Mouse (Mus musculus) midbrain, embryonic 10.5 days (tissue): ENCODE measurements around the gene Hpse2. TPM values are rescaled to one million over a fixed set of nuclear protein-coding genes. Genes with fewer than 3 reads are reported as not detected.

Source experiments
- DNase-seq: peaks from one replicate; pipeline ENCODE4 v3.0.0-alpha.2; 2017; ENCODE audit warnings: low spot score
- H3K27ac ChIP-seq: fragments of 300-500 bp; sonication (generic); replicated peaks from 2 replicates; pipeline ENCODE4 v1.5.1; 2016; ENCODE audit warnings: mild to moderate bottlenecking
- H3K27me3 ChIP-seq: fragments of 300-500 bp; sonication (generic); 2 replicates; pipeline ENCODE4 v1.6.1; 2016; ENCODE audit warnings: low read depth, mild to moderate bottlenecking; ENCODE audit not compliant: poor library complexity, severe bottlenecking
- H3K36me3 ChIP-seq: fragments of 300-500 bp; sonication (generic); 2 replicates; pipeline ENCODE4 v1.6.1; 2016; ENCODE audit warnings: mild to moderate bottlenecking, moderate library complexity
- H3K4me1 ChIP-seq: fragments of 300-500 bp; sonication (generic); 2 replicates; pipeline ENCODE4 v1.6.1; 2016
- H3K4me3 ChIP-seq: fragments of 300-500 bp; sonication (generic); 2 replicates; pipeline ENCODE4 v1.5.1; 2016; ENCODE audit warnings: mild to moderate bottlenecking, moderate library complexity
- H3K9me3 ChIP-seq: fragments of 300-500 bp; sonication (generic); replicated peaks from 2 replicates; pipeline ENCODE4 v1.6.1; 2016; ENCODE audit warnings: mild to moderate bottlenecking
- WGBS: fragments of 180-500 bp; shearing (Covaris S2); methylation state at CpG from one replicate; pipeline ENCODE4 v1.1.7; 2016; 5-methylcytosine and 5-hydroxymethylcytosine counted together
- polyA plus RNA-seq: library from polyadenylated mRNA; unstranded; fragments of >200 nt; fragmentation: Nextera tagmentation; extraction: Ambion mirVana; gene quantifications from 2 replicates; pipeline ENCODE4 v1.2.1, GENCODE M21; 2016

The Hpse2 gene
- polyA plus RNA-seq, 1 experiment from 2014 or later = 0.39 TPM

DNA sequence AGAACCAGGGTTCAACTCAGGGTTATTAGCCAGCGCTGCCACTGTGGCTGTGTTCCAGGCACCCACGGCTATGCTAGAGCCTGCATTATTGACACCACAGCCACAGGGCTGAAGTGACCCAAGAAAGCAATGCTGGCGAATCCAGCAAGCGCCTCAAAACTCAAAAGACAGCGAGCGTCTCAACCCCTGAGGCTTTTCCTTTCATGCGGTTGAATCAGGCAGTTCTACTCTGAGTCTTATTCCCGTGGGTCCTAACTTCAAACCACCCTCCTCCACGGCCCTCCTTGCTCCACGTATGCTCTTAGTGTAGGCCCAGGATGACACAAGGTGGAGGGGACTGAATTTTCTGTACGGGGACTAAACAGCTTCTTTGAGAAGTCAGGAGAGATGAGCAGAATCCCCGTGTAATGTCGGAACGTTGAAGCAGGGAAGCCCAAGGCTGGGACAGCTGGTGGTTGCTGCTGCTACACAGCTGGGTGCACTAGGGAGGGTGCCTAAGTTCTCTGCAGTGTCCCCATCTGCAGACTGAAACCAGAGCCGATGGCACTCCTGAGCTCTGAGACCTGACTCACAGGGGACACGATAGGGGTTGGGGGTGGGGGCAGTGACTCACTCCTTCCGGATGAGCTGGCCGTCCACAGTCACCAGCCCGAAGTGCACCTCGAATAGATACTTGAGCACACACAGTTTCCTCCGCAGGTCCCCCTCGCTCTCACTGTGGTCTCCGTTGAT is 617.8 kb downstream of the Hpse2 start:
- Histone ChIP-seq H3K27ac (no peak overlapping the region), H3K4me3 (no peak overlapping the region), H3K36me3 (peaks cover 30% of the 10 kb centered on the region), H3K9me3 (no peaks in the 10 kb centered on the region), H3K27me3 (no peaks in the 10 kb centered on the region), H3K4me1 (peaks cover 8% of the 10 kb centered on the region)
- 82% methylated on average over 23 of the region's 23 CpGs for WGBS
- DNase-seq = no peak

DNA sequence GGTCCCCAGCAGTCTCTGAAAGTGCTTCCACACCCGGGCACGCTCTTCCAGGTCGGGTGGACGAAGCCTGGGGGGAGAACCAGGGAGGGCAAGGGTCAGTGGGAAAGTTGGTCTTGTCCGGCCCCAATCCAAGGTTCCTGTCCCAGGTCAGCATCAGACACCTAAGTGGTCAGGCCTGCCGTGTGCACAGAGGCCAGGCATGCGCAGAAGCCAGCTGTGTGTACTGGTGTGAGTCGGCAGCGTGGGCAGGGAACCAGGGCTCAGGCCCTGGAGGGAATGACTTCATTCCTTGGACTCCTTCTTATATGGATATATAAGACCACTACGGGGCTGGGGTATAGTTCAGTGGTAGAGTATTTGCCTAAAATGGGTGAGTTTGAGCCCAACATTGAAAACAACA is 618.5 kb downstream of the Hpse2 start:
- Histone ChIP-seq H3K27me3 (no peaks in the 10 kb centered on the region), H3K4me1 (peaks cover 8% of the 10 kb centered on the region), H3K4me3 (no peak overlapping the region), H3K27ac (no peak overlapping the region), H3K36me3 (peaks cover 31% of the 10 kb centered on the region), H3K9me3 (no peaks in the 10 kb centered on the region)
- DNase-seq = no peak
- 96% methylated on average over 10 of the region's 10 CpGs for WGBS

- 72% methylated on average over 8 of the region's 8 CpGs for WGBS
- peaks cover 31% of the 10 kb centered on the region for H3K36me3 ChIP-seq
- no peak for DNase-seq
- no peak overlapping the region for H3K4me3 ChIP-seq
- H3K9me3 ChIP-seq = no peaks in the 10 kb centered on the region
- H3K4me1 ChIP-seq = peaks cover 13% of the 10 kb centered on the region
- no peak overlapping the region for H3K27ac ChIP-seq
- H3K27me3 ChIP-seq = no peaks in the 10 kb centered on the region
These were observed 620.8 kb downstream of the Hpse2 start for GRCm38 (mm10) chr19:42767361-42767760.

GRCm38 (mm10) chr19:42764398-42764797 is 623.8 kb downstream of the Hpse2 start:
- peaks cover 19% of the 10 kb centered on the region for H3K36me3 ChIP-seq
- no peak overlapping the region for H3K4me3 ChIP-seq
- H3K27me3 ChIP-seq = no peaks in the 10 kb centered on the region
- DNase-seq = no peak
- no peaks in the 10 kb centered on the region for H3K9me3 ChIP-seq
- peaks cover 13% of the 10 kb centered on the region for H3K4me1 ChIP-seq
- H3K27ac ChIP-seq = no peak overlapping the region
- 85% methylated on average over 10 of the region's 10 CpGs for WGBS

GRCm38 (mm10) chr19:42756671-42757070 is 631.5 kb downstream of the Hpse2 start:
- H3K4me1 ChIP-seq = peaks cover 29% of the 10 kb centered on the region

GRCm38 (mm10) chr19:42755148-42755870 is 632.8 kb downstream of the Hpse2 start:
- WGBS = 84% methylated on average over 15 of the region's 15 CpGs
- Histone ChIP-seq H3K9me3 (no peaks in the 10 kb centered on the region), H3K4me3 (no peak overlapping the region), H3K27ac (peak overlapping the region; percentile 28; the same call in 1 of the 2 replicates), H3K27me3 (peaks cover 14% of the 10 kb centered on the region), H3K36me3 (no peaks in the 10 kb centered on the region), H3K4me1 (peaks cover 42% of the 10 kb centered on the region)
- DNase-seq = no peak

More at GRCm38 (mm10) chr19:42756671-42757070, 631.5 kb downstream of the Hpse2 start:
- Histone ChIP-seq H3K4me3 (no peak overlapping the region), H3K27me3 (peaks cover 10% of the 10 kb centered on the region), H3K9me3 (no peaks in the 10 kb centered on the region), H3K36me3 (0 out of 2 replicates have a peak, but pooled peaks cover 3% of the 10 kb centered on the region), H3K27ac (no peak overlapping the region)
- no peak for DNase-seq
- WGBS = 94% methylated on average over 6 of the region's 6 CpGs

- Histone ChIP-seq H3K4me1 (peaks cover 62% of the 10 kb centered on the region), H3K27ac (peak overlapping the region; percentile 84), H3K9me3 (no peaks in the 10 kb centered on the region), H3K4me3 (peak overlapping the region; percentile 54), H3K27me3 (peaks cover 18% of the 10 kb centered on the region), H3K36me3 (no peaks in the 10 kb centered on the region)
- 46% methylated on average over 11 of the region's 11 CpGs for WGBS
- no peak for DNase-seq
These were observed 634.8 kb downstream of the Hpse2 start for GRCm38 (mm10) chr19:42753141-42753917.

DNA sequence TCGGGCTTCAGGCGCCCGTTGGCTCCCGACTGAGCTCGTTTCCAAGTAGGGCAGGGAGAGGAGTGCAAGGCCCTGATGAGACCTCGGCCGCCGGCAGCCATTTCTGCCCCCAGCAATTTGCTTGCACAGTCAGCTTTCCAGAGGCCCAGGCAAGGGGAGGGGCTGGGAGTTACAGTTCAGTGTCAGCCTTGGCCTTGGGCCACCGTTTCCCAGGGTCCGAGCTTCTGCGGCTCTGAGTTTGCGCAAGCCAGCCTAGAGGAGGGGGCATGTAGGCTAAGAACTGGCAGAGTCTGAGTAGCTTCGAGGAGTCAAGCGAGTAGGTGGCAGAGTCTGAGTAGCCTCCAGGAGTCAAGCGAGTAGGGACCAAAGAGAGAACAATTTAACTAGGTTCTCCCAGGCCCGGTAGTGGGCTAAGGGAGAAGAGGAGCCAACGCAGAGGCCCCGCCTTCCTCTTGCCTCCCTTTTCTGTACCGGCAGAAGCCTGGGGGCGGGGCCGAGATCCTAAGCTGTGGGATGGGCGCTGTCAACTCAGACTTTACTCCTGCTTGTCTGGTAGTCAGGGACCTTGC is 635.7 kb downstream of the Hpse2 start, which contains the start of gene Pyroxd2:
Pyroxd2 (minus strand) TSS at position 413 of the 569 bp plus-strand sequence.
- Histone ChIP-seq H3K27me3 (peaks cover 20% of the 10 kb centered on the region), H3K9me3 (no peaks in the 10 kb centered on the region), H3K27ac (peak within 1 kb of the TSS; percentile 84), H3K4me3 (peak within 1 kb of the TSS; percentile 54), H3K36me3 (no peaks in the 10 kb centered on the region), H3K4me1 (peaks cover 63% of the 10 kb centered on the region)
- peak; percentile 76 for DNase-seq
- WGBS = 8% methylated on average over 22 of the region's 22 CpGs

DNA sequence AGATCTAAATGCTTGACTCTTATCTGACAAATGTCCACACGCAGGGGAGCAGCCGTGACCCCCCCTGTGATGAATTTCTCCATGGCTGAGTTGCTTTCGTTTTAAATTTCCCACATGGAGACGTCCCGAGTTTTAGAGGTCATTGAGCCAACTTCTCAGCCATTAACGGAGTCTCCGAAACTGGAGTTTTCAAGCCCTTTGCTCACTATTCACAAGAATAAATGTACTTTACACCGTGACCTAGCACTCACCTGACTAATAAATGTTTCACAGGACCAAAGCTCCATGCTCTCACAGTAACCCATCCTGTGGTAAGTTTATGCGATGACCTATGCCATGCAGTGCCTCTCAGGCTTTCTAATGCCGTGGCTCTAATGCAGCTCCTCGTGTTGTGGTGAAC is 638.0 kb downstream of the Hpse2 start:
- no peak for DNase-seq
- H3K9me3 ChIP-seq = no peaks in the 10 kb centered on the region
- 83% methylated on average over 11 of the region's 11 CpGs for WGBS
- no peak overlapping the region for H3K27ac ChIP-seq
- peaks cover 23% of the 10 kb centered on the region for H3K27me3 ChIP-seq
- no peak overlapping the region for H3K4me3 ChIP-seq
- H3K36me3 ChIP-seq = no peaks in the 10 kb centered on the region
- H3K4me1 ChIP-seq = peaks cover 58% of the 10 kb centered on the region

GRCm38 (mm10) chr19:42746702-42747101 is 641.5 kb downstream of the Hpse2 start:
- no peaks in the 10 kb centered on the region for H3K9me3 ChIP-seq
- no peak overlapping the region for H3K27ac ChIP-seq
- DNase-seq = no peak
- peaks cover 50% of the 10 kb centered on the region for H3K4me1 ChIP-seq
- peaks cover 13% of the 10 kb centered on the region for H3K27me3 ChIP-seq
- no peaks in the 10 kb centered on the region for H3K36me3 ChIP-seq
- no peak overlapping the region for H3K4me3 ChIP-seq
- WGBS = 94% methylated on average over 8 of the region's 8 CpGs

GRCm38 (mm10) chr19:42745869-42746224 is 642.3 kb downstream of the Hpse2 start:
- DNase-seq = no peak
- H3K4me3 ChIP-seq = no peak overlapping the region
- H3K36me3 ChIP-seq = no peaks in the 10 kb centered on the region
- 0 out of 2 replicates have a peak, but pooled peaks cover 9% of the 10 kb centered on the region for H3K27me3 ChIP-seq
- no peak overlapping the region for H3K27ac ChIP-seq
- H3K9me3 ChIP-seq = no peaks in the 10 kb centered on the region
- WGBS = 88% methylated on average over 4 of the region's 4 CpGs
- peaks cover 42% of the 10 kb centered on the region for H3K4me1 ChIP-seq

DNA sequence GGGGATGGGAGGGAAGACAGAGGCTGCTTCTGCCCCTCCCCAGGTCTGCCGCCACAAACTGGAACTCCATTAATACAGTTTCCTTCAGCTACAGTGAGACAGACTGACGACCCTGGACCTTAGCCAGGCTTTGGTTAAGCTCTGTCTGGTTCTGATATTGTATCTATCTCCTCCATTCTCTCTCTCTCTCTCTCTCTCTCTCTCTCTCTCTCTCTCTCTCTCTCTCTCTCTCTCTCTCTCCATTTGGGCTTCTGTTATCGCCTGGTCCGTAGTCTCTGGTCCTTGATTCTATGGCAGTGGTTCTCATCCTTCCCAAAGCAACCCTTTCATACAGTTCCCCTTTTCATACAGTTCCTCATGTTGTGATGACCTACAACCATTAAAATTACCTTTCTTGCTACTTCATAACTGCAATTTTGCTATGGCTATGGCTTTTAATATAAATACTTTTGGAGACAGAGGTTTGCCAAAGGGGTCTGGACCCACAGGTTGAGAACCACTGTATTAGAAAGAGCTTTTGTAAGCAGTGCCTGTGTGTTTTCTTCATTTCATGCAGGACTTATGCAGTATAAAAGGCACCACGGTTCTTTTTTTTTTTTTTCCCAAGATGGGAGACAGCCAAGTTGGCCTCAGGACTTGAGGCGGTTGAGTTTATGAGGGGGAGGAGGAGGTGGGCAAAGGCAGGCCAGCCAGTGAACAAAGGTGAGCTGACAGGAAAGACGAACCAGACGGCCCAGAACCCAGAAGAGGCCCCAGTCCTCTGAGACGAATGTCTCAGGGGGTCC is 642.9 kb downstream of the Hpse2 start:
- 83% methylated on average over 9 of the region's 9 CpGs for WGBS
- no peak overlapping the region for H3K27ac ChIP-seq

More for the DNA sequence above, 642.9 kb downstream of the Hpse2 start:
- Histone ChIP-seq H3K27me3 (0 out of 2 replicates have a peak, but pooled peaks cover 9% of the 10 kb centered on the region), H3K4me3 (no peak overlapping the region), H3K9me3 (no peaks in the 10 kb centered on the region), H3K4me1 (peaks cover 36% of the 10 kb centered on the region), H3K36me3 (no peaks in the 10 kb centered on the region)
- no peak for DNase-seq
